Mouse (Mus musculus): Measurements from ENCODE around the gene Psg18.
"Not testable (repeated sequence)": the region's sequence is repeated elsewhere in the genome, so short reads cannot be mapped to it uniquely, and the experiment has no call there.

Gene Psg18

DNA sequence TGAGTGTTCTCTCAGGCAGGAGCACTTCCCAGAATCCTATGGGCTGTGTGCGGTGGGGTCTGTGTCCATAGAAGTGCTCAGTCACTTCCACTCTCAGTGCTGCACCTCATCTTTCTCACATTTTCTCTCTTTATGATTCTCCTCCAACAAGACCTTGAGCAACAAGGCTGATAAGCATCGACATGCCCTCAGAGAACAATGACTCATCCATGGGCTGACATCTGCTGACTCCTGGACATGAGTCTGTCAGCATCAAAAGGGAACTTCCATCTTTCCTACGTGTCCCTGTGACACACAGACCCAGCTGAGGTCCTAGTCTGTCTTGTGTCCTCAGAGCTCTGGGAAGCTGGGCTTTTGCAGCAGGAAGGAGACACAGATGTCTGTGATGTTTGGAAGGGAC is at the start of gene Psg18:
Psg18 (minus strand) TSS at position 101 of the 400 bp plus-strand sequence.
- not testable (repeated sequence) for DNase-seq (ENCODE audit: low read depth, low spot score)

- no peak for DNase-seq (ENCODE audit: low read depth, low spot score)
Observed at GRCm38 (mm10) chr7:18403407-18403806, 48.6 kb upstream of the Psg18 start.

GRCm38 (mm10) chr7:18402527-18403237 is 47.9 kb upstream of the Psg18 start:
- no peak for DNase-seq (ENCODE audit: low read depth, low spot score)

GRCm38 (mm10) chr7:18391483-18391882 is 36.7 kb upstream of the Psg18 start:
- not testable (repeated sequence) for DNase-seq (ENCODE audit: low read depth, low spot score)

- DNase-seq (ENCODE audit: low read depth, low spot score) = no peak
Observed at GRCm38 (mm10) chr7:18378295-18378694, 23.5 kb upstream of the Psg18 start.

DNA sequence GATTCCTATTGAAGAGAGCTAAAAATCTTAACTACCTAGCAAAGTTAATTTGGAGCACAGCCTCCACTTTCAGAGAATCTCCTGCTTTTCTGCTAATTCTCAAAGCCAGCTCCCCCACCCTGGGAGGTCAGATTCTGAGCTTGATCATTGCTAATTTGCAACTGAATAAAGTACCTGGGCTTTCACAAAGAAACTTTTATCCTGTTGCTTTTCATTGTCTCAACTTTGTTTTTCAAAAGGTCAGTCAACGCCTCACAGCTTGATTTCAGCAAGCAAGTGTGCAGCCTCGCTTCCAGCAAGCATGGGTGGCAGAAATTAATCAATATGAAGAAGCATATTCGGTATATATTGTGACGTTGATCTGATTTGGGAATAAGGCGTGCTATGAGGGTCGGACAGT is 19.4 kb downstream of the Psg18 start:
- not testable (repeated sequence) for DNase-seq (ENCODE audit: low read depth, low spot score)

Measured in 3T3-L1 (cell line).